Mouse (Mus musculus) left cerebral cortex, adult 2 months (tissue): ENCODE results near the gene Tmem38a. TPM values are rescaled to one million over a fixed set of nuclear protein-coding genes. Genes with fewer than 3 reads are reported as not detected.

Experiments used
- DNase-seq, 2 experiments: peaks; one replicate each; pipeline ENCODE4 v3.0.0; 2021 to 2022; ENCODE audit warnings: low spot score in 2 of 2, mixed read lengths in 1 of 2; ENCODE audit errors: extremely low spot score in 1 of 2
- H3K27ac ChIP-seq: fragments of 200-600 bp; 2 replicates; pipeline ENCODE4 v1.8.1; 2022
- H3K4me3 ChIP-seq: fragments of 200-600 bp; 2 replicates; pipeline ENCODE4 v1.8.1; 2022
- CTCF ChIP-seq: fragments of 200-600 bp; IDR thresholded peaks from 2 replicates; pipeline ENCODE4 v1.8.1; 2022; ENCODE audit warnings: antibody characterized with exemption, mild to moderate bottlenecking, moderate library complexity
- intact Hi-C: fragments of 180-260 bp; cut with DNase I; formaldehyde crosslinking; loops from one replicate; pipeline ENCODE4 v1.15.1; 2025
- microRNA-seq, 2 experiments: library from miRNA; unstranded; fragments of <30 nt; microRNA quantifications; one replicate each; pipeline ENCODE4 v1.2.0; 2021
- total RNA-seq, 2 experiments: library from RNA; stranded (reverse); gene quantifications; 2 replicates each; pipeline ENCODE4 v1.2.3; 2021

Tmem38a gene
- total RNA-seq, 2 experiments from 2014 or later = 103 to 108 TPM

- H3K4me3 ChIP-seq = no peak overlapping the region
- peak; percentile 72 to 77 for DNase-seq
- TF ChIP-seq CTCF = no peak
- peak overlapping the region; percentile 86 for H3K27ac ChIP-seq
- intact Hi-C loops = no loop called here
These were observed 17.4 kb downstream of the Tmem38a start for GRCm38 (mm10) chr8:72589286-72589685.

- Histone ChIP-seq H3K4me3 (no peak overlapping the region), H3K27ac (no peak overlapping the region)
- no peak for DNase-seq
- intact Hi-C loops = no loop called here
- peak; percentile 49 for TF ChIP-seq CTCF
These were observed 18.3 kb downstream of the Tmem38a start for GRCm38 (mm10) chr8:72590198-72590597.

Small RNA genes lying within 50 kb of the gene (microRNA-seq; reads per million reads assigned to microRNA genes)
- 0 reads per million in 2 experiments for gene Gm28019

Other genes starting within 250 kb of the Tmem38a start
- 10 to 100 TPM; 66.4 to 73.0 TPM for gene Eps15l1, start 150.6 kb upstream of the Tmem38a start, total RNA-seq
- 1 to 10 TPM in 1 of 2 experiments, under 1 TPM in 1; 0.97 to 1.5 TPM for gene Calr3, start 128.2 kb upstream of the Tmem38a start, total RNA-seq
- gene 1700030K09Rik, start 128.2 kb upstream of the Tmem38a start, total RNA-seq = 10 to 100 TPM; 14.8 to 15.6 TPM
- gene Cherp, start 96.8 kb upstream of the Tmem38a start, total RNA-seq = 10 to 100 TPM; 72.7 to 74.0 TPM
- 10 to 100 TPM; 55.5 to 56.7 TPM for gene Slc35e1, start 79.4 kb upstream of the Tmem38a start, total RNA-seq
- gene Med26, start 23.8 kb upstream of the Tmem38a start, total RNA-seq = 10 to 100 TPM; 11.1 to 11.3 TPM
- gene Smim7, start 967 bp upstream of the Tmem38a start, total RNA-seq = 100 to 1,000 TPM; 113 to 114 TPM
- 10 to 100 TPM; 46.1 to 46.9 TPM for gene Nwd1, start 74.7 kb downstream of the Tmem38a start, total RNA-seq
- 100 to 1,000 TPM; 148 to 162 TPM for gene Sin3b, start 151.2 kb downstream of the Tmem38a start, total RNA-seq
- gene F2rl3, start 189.8 kb downstream of the Tmem38a start, total RNA-seq = not detected